Mouse (Mus musculus): Measurements from ENCODE around the gene Ipo13. TPM values are rescaled to one million over a fixed set of nuclear protein-coding genes. Genes with fewer than 3 reads are reported as not detected.
A peak's percentile ranks its signal among the peaks of the same experiment; 100 is the strongest.

Gene Ipo13
- total and polyA plus RNA-seq, 3 experiments, result 7.4 to 46.5 (median 22.0) TPM

- no peak for TF ChIP-seq USF1 (IDR thresholded peaks at IDR 0.05; ENCODE audit: low read depth, low read length)
- TF ChIP-seq ZMIZ1 (IDR thresholded peaks at IDR 0.05; ENCODE audit: low read depth, low read length), result 0 out of 2 replicates have a peak, but pooled peaks have one; percentile 46
- TF ChIP-seq POLR2A (IDR thresholded peaks at IDR 0.05; ENCODE audit: low read depth, low read length), result peak; percentile 80
- TF ChIP-seq JUN (IDR thresholded peaks at IDR 0.05; ENCODE audit: insufficient read depth, low read depth, low read length), result no peak
- TF ChIP-seq MAFK (IDR thresholded peaks at IDR 0.05; ENCODE audit: insufficient replicate concordance, low read length), result no peak
- TF ChIP-seq POLR2AphosphoS2 (IDR thresholded peaks at IDR 0.05; ENCODE audit: low read depth, low read length), result 0 out of 2 replicates have a peak, but pooled peaks have one; percentile 58
Observed at GRCm38 (mm10) chr4:117891738-117892161, 23.0 kb downstream of the Ipo13 start, which contains the start of gene Dph2 (continued).

- dilution Hi-C loops (cut with MboI; ENCODE audit: extremely low pct_ligation_motif_present, extremely low pct_unique_long_range_greater_than_20kb, low sequenced_read_pairs), result no loop called here
- H3K4me3 ChIP-seq (replicated peaks in 1 of 3; ENCODE audit: low read depth in 2 of 3, low read length in 2 of 3, poor library complexity in 1 of 3), result peak overlapping the region; percentile 70 to 91 (median 88)
- peaks cover 19% of the 10 kb centered on the region for H3K79me2 ChIP-seq (replicated peaks; ENCODE audit: control insufficient read depth, extremely low read depth, insufficient read depth, poor library complexity, severe bottlenecking)
- H3K9ac ChIP-seq (ENCODE audit: insufficient read depth, low read depth), result peak overlapping the region; percentile 67; the same call in 1 of the 2 replicates
- H3K27ac ChIP-seq (ENCODE audit: insufficient read depth, low read depth), result no peak overlapping the region
- peaks cover 6 to 29% of the 10 kb centered on the region in 2 experiments for H3K4me1 ChIP-seq (ENCODE audit: control insufficient read depth in 1 of 2, insufficient read depth in 2 of 2)
- no peaks in the 10 kb centered on the region for H3K9me3 ChIP-seq (replicated peaks; ENCODE audit: low read length)
- peak overlapping the region; percentile 73 for H3K4me2 ChIP-seq (ENCODE audit: insufficient read depth, low read depth, poor library complexity, severe bottlenecking)
- H3K27me3 ChIP-seq (replicated peaks), result no peaks in the 10 kb centered on the region
- TF ChIP-seq ZKSCAN1 (IDR thresholded peaks at IDR 0.05; ENCODE audit: borderline replicate concordance, low read depth, low read length), result no peak
- TF ChIP-seq RAD21 (IDR thresholded peaks at IDR 0.05; ENCODE audit: low read depth, low read length), result no peak
- no peak for TF ChIP-seq NRF1 (IDR thresholded peaks at IDR 0.05; ENCODE audit: low read depth, low read length)
- TF ChIP-seq TCF12 (IDR thresholded peaks at IDR 0.05; ENCODE audit: low read depth, low read length), result no peak
- TF ChIP-seq POLR2A (IDR thresholded peaks at IDR 0.05; ENCODE audit: low read depth, low read length), result no peak
- TF ChIP-seq NELFE (IDR thresholded peaks at IDR 0.05; ENCODE audit: low read depth, low read length), result no peak
- TF ChIP-seq ZNF384 (IDR thresholded peaks at IDR 0.05; ENCODE audit: low read depth, low read length), result no peak
- TF ChIP-seq IRF4 (IDR thresholded peaks at IDR 0.05; ENCODE audit: low read depth, low read length), result no peak
- no peak for TF ChIP-seq CHD2 (IDR thresholded peaks at IDR 0.05; ENCODE audit: low read length)
- TF ChIP-seq USF1 (IDR thresholded peaks at IDR 0.05; ENCODE audit: low read depth, low read length), result no peak
- no peak for TF ChIP-seq CTCF (conservative IDR thresholded peaks at IDR 0.05 in 1 of 2, IDR thresholded peaks at IDR 0.05 in 1 of 2; ENCODE audit: low read depth in 2 of 2, low read length in 2 of 2)
- TF ChIP-seq ZMIZ1 (IDR thresholded peaks at IDR 0.05; ENCODE audit: low read depth, low read length), result no peak
- no peak for TF ChIP-seq JUND (conservative IDR thresholded peaks at IDR 0.05; ENCODE audit: low read depth, low read length)
- no peak for TF ChIP-seq POLR2AphosphoS2 (IDR thresholded peaks at IDR 0.05; ENCODE audit: low read depth, low read length)
- TF ChIP-seq E2F4 (IDR thresholded peaks at IDR 0.05; ENCODE audit: insufficient replicate concordance, low read depth, low read length), result no peak
- TF ChIP-seq BHLHE40 (IDR thresholded peaks at IDR 0.05; ENCODE audit: low read depth, low read length), result no peak
- TF ChIP-seq MAX (IDR thresholded peaks at IDR 0.05; ENCODE audit: low read length), result no peak
- no peak for TF ChIP-seq PAX5 (IDR thresholded peaks at IDR 0.05; ENCODE audit: low read length)
- peaks cover 31 to 60% of the 10 kb centered on the region in 2 experiments for H3K36me3 ChIP-seq (replicated peaks in 1 of 2; ENCODE audit: control insufficient read depth in 1 of 2, insufficient read depth in 1 of 2, low read length in 1 of 2)
- no peak for DNase-seq (ENCODE audit: extremely low read depth)
- in situ Hi-C loops (cut with MboI; ENCODE audit: low pct_ligation_motif_present, low pct_unique_long_range_greater_than_20kb, low sequenced_read_pairs), result no loop called here
Observed at GRCm38 (mm10) chr4:117890750-117891149, 24.0 kb downstream of the Ipo13 start.
